Mouse (Mus musculus) myocyte (in vitro differentiated cells): Measurements from ENCODE around the gene Cryab. TPM values are rescaled to one million over a fixed set of nuclear protein-coding genes. Genes with fewer than 3 reads are reported as not detected.

Experiments used
- H3K27me3 ChIP-seq: one replicate; pipeline ENCODE4 v1.6.1; 2011; ENCODE audit not compliant: control insufficient read depth, insufficient read depth, insufficient read length
- H3K36me3 ChIP-seq: one replicate; pipeline ENCODE4 v1.6.1; 2011; ENCODE audit not compliant: control insufficient read depth, insufficient read depth
- H3K4me2 ChIP-seq: one replicate; pipeline ENCODE4 v1.6.1; 2011; ENCODE audit warnings: low read depth, control low read depth
- H3K4me3 ChIP-seq: one replicate; pipeline ENCODE4 v1.5.1; 2011; ENCODE audit warnings: mild to moderate bottlenecking, control low read depth, moderate library complexity
- H3K79me2 ChIP-seq: one replicate; pipeline ENCODE4 v1.6.1; 2011; ENCODE audit not compliant: control insufficient read depth, insufficient read depth
- H3ac ChIP-seq: one replicate; pipeline ENCODE4 v1.6.1; 2011; ENCODE audit not compliant: control insufficient read depth, insufficient read length
- CEBPB ChIP-seq: IDR thresholded peaks from 2 replicates; pipeline ENCODE4 v1.6.1; 2011; ENCODE audit warnings: mild to moderate bottlenecking, moderate library complexity; ENCODE audit not compliant: poor library complexity, insufficient read depth, severe bottlenecking
- E2F4 ChIP-seq: IDR thresholded peaks from one replicate; pipeline ENCODE4 v1.6.1; 2011; ENCODE audit warnings: mild to moderate bottlenecking, control low read depth, moderate library complexity; ENCODE audit not compliant: insufficient read depth
- MAX ChIP-seq: IDR thresholded peaks from one replicate; pipeline ENCODE4 v1.6.1; 2011; ENCODE audit warnings: low read depth, mild to moderate bottlenecking, control low read depth
- MYOD1 ChIP-seq, 3 experiments: IDR thresholded peaks; one replicate each; pipeline ENCODE4 v1.6.1; 2011; ENCODE audit warnings: control low read depth in 2 of 3, low read depth in 2 of 3, mild to moderate bottlenecking in 2 of 3, moderate library complexity in 1 of 3; ENCODE audit not compliant: insufficient read length in 2 of 3, control insufficient read depth in 1 of 3
- MYOG ChIP-seq, 3 experiments: IDR thresholded peaks; one replicate each; pipeline ENCODE4 v1.6.1; 2011; ENCODE audit warnings: control low read depth in 2 of 3, low read depth in 2 of 3, mild to moderate bottlenecking in 2 of 3; ENCODE audit not compliant: insufficient read length in 2 of 3, control insufficient read depth in 1 of 3, insufficient read depth in 1 of 3
- POLR2A ChIP-seq: IDR thresholded peaks from one replicate; pipeline ENCODE4 v1.6.1; 2011; ENCODE audit warnings: low read depth, mild to moderate bottlenecking, control low read depth, moderate library complexity; ENCODE audit not compliant: insufficient read length
- POLR2AphosphoS2 ChIP-seq: IDR thresholded peaks from one replicate; pipeline ENCODE4 v1.6.1; 2011; ENCODE audit warnings: low read depth, control low read depth; ENCODE audit not compliant: insufficient read length
- REST ChIP-seq: IDR thresholded peaks from one replicate; pipeline ENCODE4 v1.6.1; 2011; ENCODE audit warnings: mild to moderate bottlenecking, control low read depth, moderate library complexity; ENCODE audit not compliant: insufficient read depth, insufficient read length
- SRF ChIP-seq: IDR thresholded peaks from one replicate; pipeline ENCODE4 v1.6.1; 2011; ENCODE audit warnings: low read depth; ENCODE audit not compliant: control insufficient read depth, insufficient read length
- TCF12 ChIP-seq: IDR thresholded peaks from one replicate; pipeline ENCODE4 v1.6.1; 2011; ENCODE audit warnings: mild to moderate bottlenecking, control low read depth; ENCODE audit not compliant: poor library complexity, insufficient read depth, severe bottlenecking
- TCF3 ChIP-seq: IDR thresholded peaks from one replicate; pipeline ENCODE4 v1.6.1; 2011; ENCODE audit warnings: low read depth, control low read depth; ENCODE audit not compliant: insufficient read length
- USF1 ChIP-seq: IDR thresholded peaks from one replicate; pipeline ENCODE4 v1.6.1; 2011; ENCODE audit warnings: low read depth, mild to moderate bottlenecking, control low read depth, moderate library complexity
- polyA plus RNA-seq: library from polyadenylated mRNA; unstranded; fragments of >200 nt; fragmentation: generic; extraction: Trizol; gene quantifications from one replicate; pipeline ENCODE4 v1.2.1, GENCODE M21; 2012; ENCODE audit warnings: missing spikeins

Gene Cryab
- polyA plus RNA-seq, 1 experiment = 915 TPM

- Histone ChIP-seq H3K4me3 (no peak overlapping the region), H3K79me2 (no peaks in the 10 kb centered on the region), H3K4me2 (no peak overlapping the region), H3K36me3 (no peaks in the 10 kb centered on the region), H3ac (no peak overlapping the region), H3K27me3 (no peaks in the 10 kb centered on the region)
- TF ChIP-seq MYOG (IDR thresholded peaks at IDR 0.05; ENCODE audit: control insufficient read depth in 1 of 3, insufficient read depth in 1 of 3, insufficient read length in 2 of 3, low read depth in 2 of 3) = no peak
- TF ChIP-seq USF1 = no peak
- no peak for TF ChIP-seq MYOD1 (IDR thresholded peaks at IDR 0.05; ENCODE audit: control insufficient read depth in 1 of 3, insufficient read length in 2 of 3, low read depth in 2 of 3)
- TF ChIP-seq POLR2AphosphoS2 = no peak
- no peak for TF ChIP-seq MAX
- TF ChIP-seq TCF3 = no peak
- TF ChIP-seq CEBPB = no peak
- TF ChIP-seq SRF = no peak
- TF ChIP-seq POLR2A = no peak
- TF ChIP-seq REST = no peak
- TF ChIP-seq E2F4 = no peak
- TF ChIP-seq TCF12 = no peak
Measured at GRCm38 (mm10) chr9:50729600-50729999, 21.5 kb upstream of the Cryab start.

- H3K27me3 ChIP-seq = no peaks in the 10 kb centered on the region
- no peaks in the 10 kb centered on the region for H3K36me3 ChIP-seq
- TF ChIP-seq MYOD1 (IDR thresholded peaks at IDR 0.05; ENCODE audit: control insufficient read depth in 1 of 3, insufficient read length in 2 of 3, low read depth in 2 of 3) (no peak), USF1 (no peak), POLR2AphosphoS2 (no peak), TCF12 (no peak), TCF3 (no peak), CEBPB (no peak)
- H3K79me2 ChIP-seq = no peaks in the 10 kb centered on the region
- no peak overlapping the region for H3ac ChIP-seq
- H3K4me3 ChIP-seq = no peak overlapping the region
- peak overlapping the region; percentile 13 for H3K4me2 ChIP-seq
Measured at GRCm38 (mm10) chr9:50732560-50732959, 18.6 kb upstream of the Cryab start.

- H3K27me3 ChIP-seq = no peaks in the 10 kb centered on the region
- H3ac ChIP-seq = no peak overlapping the region
- peak overlapping the region; percentile 60 for H3K4me2 ChIP-seq
- TF ChIP-seq MAX = no peak
- TF ChIP-seq CEBPB = no peak
- no peak for TF ChIP-seq SRF
- no peak for TF ChIP-seq E2F4
- H3K79me2 ChIP-seq = no peaks in the 10 kb centered on the region
- H3K4me3 ChIP-seq = no peak overlapping the region
- H3K36me3 ChIP-seq = no peaks in the 10 kb centered on the region
Measured at GRCm38 (mm10) chr9:50734989-50735388, 16.1 kb upstream of the Cryab start.

- H3ac ChIP-seq = no peak within 1 kb of the TSS
- H3K27me3 ChIP-seq = no peaks in the 10 kb centered on the region
- H3K4me3 ChIP-seq = no peak within 1 kb of the TSS
- H3K4me2 ChIP-seq = no peak within 1 kb of the TSS
- H3K36me3 ChIP-seq = peaks cover 4% of the 10 kb centered on the region
- TF ChIP-seq POLR2A = no peak
- no peaks in the 10 kb centered on the region for H3K79me2 ChIP-seq
Measured at GRCm38 (mm10) chr9:50738914-50739870, 11.9 kb upstream of the Cryab start, which contains the start of gene Dixdc1. Gene Dixdc1 (minus strand): TSS chr9:50739517.

- H3ac ChIP-seq = no peak overlapping the region
- H3K36me3 ChIP-seq = peaks cover 4% of the 10 kb centered on the region
- no peak overlapping the region for H3K4me2 ChIP-seq
- no peak for TF ChIP-seq MAX
- TF ChIP-seq MYOG (IDR thresholded peaks at IDR 0.05; ENCODE audit: control insufficient read depth in 1 of 3, insufficient read depth in 1 of 3, insufficient read length in 2 of 3, low read depth in 2 of 3) = no peak
- TF ChIP-seq CEBPB = no peak
- no peak for TF ChIP-seq REST
- no peak for TF ChIP-seq TCF3
- TF ChIP-seq SRF = no peak
- TF ChIP-seq USF1 = no peak
- TF ChIP-seq POLR2A = no peak
- no peak for TF ChIP-seq E2F4
- no peak for TF ChIP-seq TCF12
- TF ChIP-seq POLR2AphosphoS2 = no peak
- no peak for TF ChIP-seq MYOD1 (IDR thresholded peaks at IDR 0.05; ENCODE audit: control insufficient read depth in 1 of 3, insufficient read length in 2 of 3, low read depth in 2 of 3)
- no peak overlapping the region for H3K4me3 ChIP-seq
- no peaks in the 10 kb centered on the region for H3K27me3 ChIP-seq
- H3K79me2 ChIP-seq = no peaks in the 10 kb centered on the region
Measured at GRCm38 (mm10) chr9:50740867-50741784, 10.0 kb upstream of the Cryab start.
